Mouse (Mus musculus): Measurements from ENCODE around the gene Olfr49. TPM values are rescaled to one million over a fixed set of nuclear protein-coding genes. Genes with fewer than 3 reads are reported as not detected.
"Not testable (repeated sequence)": the region's sequence is repeated elsewhere in the genome, so short reads cannot be mapped to it uniquely, and the experiment has no call there.

Gene Olfr49
- polyA plus RNA-seq, 1 experiment from 2014 or later, result not detected

GRCm38 (mm10) chr14:54235825-54236540 is 48.8 kb downstream of the Olfr49 start:
- no peak for ATAC-seq (ENCODE audit: low FRiP score, low read depth)
- Histone ChIP-seq H3K9ac (no peak overlapping the region), H3K27me3 (no peaks in the 10 kb centered on the region), H3K4me1 (replicated peaks) (peaks cover 13% of the 10 kb centered on the region), H3K36me3 (peaks cover 4% of the 10 kb centered on the region), H3K4me3 (no peak overlapping the region), H3K4me2 (no peak overlapping the region), H3K9me3 (no peaks in the 10 kb centered on the region), H3K27ac (replicated peaks) (no peak overlapping the region)
- WGBS, result 80% methylated on average over 5 of the region's 5 CpGs

DNA sequence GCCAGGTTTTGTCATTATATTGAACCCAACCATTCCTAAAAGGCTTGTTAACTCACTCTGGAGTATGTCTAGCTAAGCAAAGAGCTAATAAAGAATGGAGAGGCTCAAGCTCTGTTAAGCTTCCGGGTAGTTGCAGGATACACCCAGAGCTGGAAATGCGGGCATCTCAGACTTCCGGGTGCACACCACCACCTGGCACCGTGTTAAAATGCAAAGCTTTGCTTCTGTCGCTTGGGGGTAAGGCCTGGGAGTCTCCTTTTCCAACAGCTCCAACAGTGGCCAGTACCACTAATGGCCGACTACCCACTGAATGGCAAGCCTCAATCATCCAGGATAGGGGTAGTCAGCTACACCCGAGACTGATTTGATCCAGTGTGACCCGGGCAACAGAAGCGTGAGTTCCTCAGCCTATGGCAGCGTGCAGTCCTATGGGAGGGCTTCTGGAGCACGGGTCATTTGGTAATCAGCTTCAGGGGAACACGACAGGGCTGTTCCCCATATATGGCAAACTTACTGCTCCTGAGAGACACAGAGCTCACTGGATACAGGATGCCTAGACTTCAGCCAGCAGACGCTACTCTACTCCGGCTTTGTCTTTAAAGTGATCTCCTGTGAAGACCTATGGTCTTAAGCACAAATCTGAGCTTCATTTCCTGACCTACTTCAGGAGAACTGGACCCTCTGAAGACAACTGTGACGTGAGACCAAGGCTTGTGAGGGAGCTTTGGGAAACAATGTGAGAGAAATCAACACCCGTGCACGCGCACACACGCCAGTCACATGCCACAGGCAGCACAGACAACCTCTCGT is 50.3 kb downstream of the Olfr49 start:
- Histone ChIP-seq H3K36me3 (0 out of 2 replicates have a peak, but pooled peaks cover 3% of the 10 kb centered on the region), H3K4me2 (no peak overlapping the region), H3K4me3 (no peak overlapping the region), H3K27ac (replicated peaks) (no peak overlapping the region), H3K9ac (no peak overlapping the region), H3K27me3 (no peaks in the 10 kb centered on the region), H3K9me3 (no peaks in the 10 kb centered on the region), H3K4me1 (replicated peaks) (peaks cover 14% of the 10 kb centered on the region)
- ATAC-seq (ENCODE audit: low FRiP score, low read depth), result no peak
- 67% methylated on average over 20 of the region's 20 CpGs for WGBS

GRCm38 (mm10) chr14:54233559-54234143 is 51.1 kb downstream of the Olfr49 start:
- Histone ChIP-seq H3K4me3 (no peak overlapping the region), H3K4me1 (replicated peaks) (peaks cover 22% of the 10 kb centered on the region), H3K27me3 (no peaks in the 10 kb centered on the region), H3K4me2 (no peak overlapping the region), H3K27ac (replicated peaks) (peak overlapping the region; percentile 67; the same call in 1 of the 2 replicates), H3K9ac (no peak overlapping the region), H3K9me3 (no peaks in the 10 kb centered on the region), H3K36me3 (0 out of 2 replicates have a peak, but pooled peaks cover 3% of the 10 kb centered on the region)
- 74% methylated on average over 16 of the region's 16 CpGs for WGBS
- no peak for ATAC-seq (ENCODE audit: low FRiP score, low read depth)

DNA sequence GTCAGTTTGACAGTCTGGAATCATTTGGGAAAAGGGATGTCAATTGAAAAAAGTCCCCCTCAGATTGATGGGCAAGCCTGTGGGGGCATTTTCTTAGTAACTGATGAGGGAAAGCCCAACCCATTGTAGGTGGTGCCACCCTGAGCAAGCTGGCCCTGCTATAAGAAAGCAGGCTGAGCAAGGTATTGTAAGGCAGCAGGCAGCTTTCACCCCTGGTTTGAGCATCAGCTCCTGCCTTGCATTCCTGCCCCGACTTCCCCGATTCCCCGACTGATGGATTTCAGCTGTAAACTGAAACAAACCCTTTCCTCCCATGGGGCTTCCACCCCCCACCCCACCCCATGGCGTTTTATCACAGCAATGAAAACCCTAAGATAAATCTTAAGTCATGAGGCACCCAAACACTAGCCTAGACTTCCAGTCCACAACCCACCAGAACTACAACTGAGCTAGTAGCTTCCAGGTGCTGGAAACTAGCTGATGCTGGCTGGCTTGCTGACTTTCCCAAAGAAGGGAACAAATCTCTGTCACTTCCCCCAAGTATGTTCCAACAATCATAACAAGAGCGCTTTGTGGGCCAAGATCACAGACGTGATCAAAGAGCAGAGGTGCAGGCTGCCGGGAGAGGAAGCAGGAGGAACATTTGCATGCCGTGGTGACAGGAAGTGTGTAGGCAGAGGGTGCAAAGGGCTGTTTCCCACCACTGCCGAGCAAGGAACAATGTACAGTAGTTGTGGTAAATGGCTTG is 51.8 kb downstream of the Olfr49 start:
- Histone ChIP-seq H3K27ac (replicated peaks) (peak overlapping the region; percentile 67), H3K4me1 (replicated peaks) (peaks cover 28% of the 10 kb centered on the region), H3K9me3 (no peaks in the 10 kb centered on the region), H3K36me3 (0 out of 2 replicates have a peak, but pooled peaks cover 3% of the 10 kb centered on the region), H3K4me2 (no peak overlapping the region), H3K4me3 (no peak overlapping the region), H3K9ac (no peak overlapping the region), H3K27me3 (no peaks in the 10 kb centered on the region)
- ATAC-seq (ENCODE audit: low FRiP score, low read depth), result no peak; the same call in 1 of the 2 replicates
- 35% methylated on average over 9 of the region's 9 CpGs for WGBS

GRCm38 (mm10) chr14:54232143-54232542 is 52.6 kb downstream of the Olfr49 start:
- H3K27me3 ChIP-seq, result no peaks in the 10 kb centered on the region
- H3K9ac ChIP-seq, result no peak overlapping the region
- no peak for ATAC-seq (ENCODE audit: low FRiP score, low read depth)
- H3K4me2 ChIP-seq, result no peak overlapping the region
- H3K4me1 ChIP-seq (replicated peaks), result peaks cover 29% of the 10 kb centered on the region
- no peak overlapping the region for H3K4me3 ChIP-seq
- 42% methylated on average over 9 of the region's 9 CpGs for WGBS
- H3K27ac ChIP-seq (replicated peaks), result no peak overlapping the region
- 0 out of 2 replicates have a peak, but pooled peaks cover 3% of the 10 kb centered on the region for H3K36me3 ChIP-seq
- H3K9me3 ChIP-seq, result no peaks in the 10 kb centered on the region

GRCm38 (mm10) chr14:54231176-54231956 is 53.4 kb downstream of the Olfr49 start:
- no peaks in the 10 kb centered on the region for H3K9me3 ChIP-seq
- H3K27me3 ChIP-seq, result no peaks in the 10 kb centered on the region
- no peak overlapping the region for H3K27ac ChIP-seq (replicated peaks)
- 0 out of 2 replicates have a peak, but pooled peaks cover 3% of the 10 kb centered on the region for H3K36me3 ChIP-seq
- no peak overlapping the region for H3K4me3 ChIP-seq
- ATAC-seq (ENCODE audit: low FRiP score, low read depth), result no peak
- H3K4me2 ChIP-seq, result no peak overlapping the region
- H3K4me1 ChIP-seq (replicated peaks), result peaks cover 29% of the 10 kb centered on the region
- 84% methylated on average over 21 of the region's 21 CpGs for WGBS
- H3K9ac ChIP-seq, result no peak overlapping the region

DNA sequence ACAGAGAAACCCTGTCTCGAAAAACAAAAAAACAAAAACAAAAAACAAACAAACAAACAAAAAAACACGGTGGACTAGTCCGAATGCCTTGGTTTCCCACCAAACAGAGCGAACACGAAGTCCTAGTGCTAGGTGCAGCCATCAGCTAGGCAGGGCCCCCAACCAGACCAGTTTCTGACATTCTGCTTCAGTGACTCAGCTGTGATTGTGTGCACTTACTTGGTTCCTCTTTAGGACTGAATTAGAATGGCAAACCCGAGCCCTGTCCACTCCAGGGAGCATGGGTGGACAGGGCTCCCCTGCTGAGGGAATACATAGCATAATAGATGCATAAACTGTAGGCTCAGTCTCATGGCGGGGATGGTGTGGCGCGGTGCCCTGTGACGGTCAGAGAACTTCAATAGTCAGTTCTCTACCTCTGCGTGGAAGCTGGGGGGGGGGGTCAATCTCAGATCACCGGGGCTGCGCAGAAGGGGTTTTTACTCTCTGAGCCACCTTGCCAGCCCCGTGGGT is 54.0 kb downstream of the Olfr49 start:
- Histone ChIP-seq H3K4me2 (no peak overlapping the region), H3K9ac (no peak overlapping the region), H3K4me3 (no peak overlapping the region), H3K27me3 (no peaks in the 10 kb centered on the region), H3K27ac (replicated peaks) (no peak overlapping the region), H3K9me3 (no peaks in the 10 kb centered on the region), H3K4me1 (replicated peaks) (peaks cover 29% of the 10 kb centered on the region), H3K36me3 (0 out of 2 replicates have a peak, but pooled peaks cover 3% of the 10 kb centered on the region)
- no peak for ATAC-seq (ENCODE audit: low FRiP score, low read depth)
- 79% methylated on average over 14 of the region's 14 CpGs for WGBS

DNA sequence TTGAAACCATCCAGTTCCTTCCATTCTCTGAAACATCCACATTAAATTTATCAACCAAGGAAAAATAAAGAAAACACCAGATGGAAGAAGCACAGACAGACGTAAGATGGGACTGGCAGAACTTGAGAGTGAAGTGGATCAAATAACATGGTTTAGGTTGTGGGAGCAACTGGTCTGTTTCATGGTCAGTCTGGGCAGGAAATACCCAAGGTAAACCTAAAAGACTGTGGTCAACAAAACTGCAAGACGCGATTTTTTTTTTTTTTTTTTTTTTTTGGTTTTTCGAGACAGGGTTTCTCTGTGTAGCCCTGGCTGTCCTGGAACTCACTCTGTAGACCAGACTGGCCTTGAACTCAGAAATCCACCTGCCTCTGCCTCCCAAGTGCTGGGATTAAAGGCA is 54.9 kb downstream of the Olfr49 start:
- H3K4me3 ChIP-seq; H3K27me3 ChIP-seq; H3K27ac ChIP-seq (replicated peaks); H3K9ac ChIP-seq; H3K9me3 ChIP-seq; H3K36me3 ChIP-seq; ATAC-seq (ENCODE audit: low FRiP score, low read depth); H3K4me2 ChIP-seq: not testable (repeated sequence)
- WGBS, result 85% methylated on average over 3 of the region's 4 CpGs
- H3K4me1 ChIP-seq (replicated peaks), result peaks cover 33% of the 10 kb centered on the region

DNA sequence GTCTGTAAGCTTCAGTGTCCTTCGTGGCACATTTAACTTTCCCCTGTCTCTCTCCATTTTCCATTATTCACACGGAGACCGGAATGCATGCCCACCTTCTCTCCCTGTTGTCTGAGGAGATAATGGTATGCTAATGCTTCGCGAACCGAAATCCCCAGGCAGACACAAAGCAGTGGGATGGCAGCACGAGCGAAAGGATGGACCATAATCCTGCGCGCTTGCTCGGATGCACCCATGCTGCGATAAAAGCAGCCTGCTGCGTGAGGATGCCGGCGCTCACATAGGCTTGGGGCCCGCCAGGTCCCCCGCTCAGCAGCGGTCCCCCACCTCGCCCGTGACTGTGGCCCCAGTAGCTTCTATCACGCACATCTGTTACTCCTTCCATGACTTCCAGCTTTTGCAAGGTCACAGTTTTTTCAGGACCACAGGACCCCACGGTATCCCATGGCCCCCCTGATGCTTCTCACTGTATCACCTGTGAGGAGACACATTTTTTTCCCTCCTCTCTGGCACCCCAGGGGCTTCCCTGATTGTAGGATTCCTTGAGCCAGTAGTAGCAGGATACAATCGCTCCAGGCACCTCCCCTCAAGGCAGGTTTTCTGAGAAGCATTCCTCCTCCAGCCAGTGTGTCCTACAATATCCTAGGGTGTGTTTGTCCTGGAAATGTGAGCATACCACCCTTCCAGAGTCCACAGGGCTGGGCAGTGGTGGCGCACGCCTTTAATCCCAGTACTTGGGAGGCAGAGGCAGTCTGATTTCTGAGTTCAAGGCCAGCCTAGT is 55.6 kb downstream of the Olfr49 start:
- WGBS, result 7% methylated on average over 25 of the region's 25 CpGs
- Histone ChIP-seq H3K9ac (peak overlapping the region; percentile 34), H3K27ac (replicated peaks) (peak overlapping the region; percentile 69), H3K4me3 (peak overlapping the region; percentile 25), H3K9me3 (no peaks in the 10 kb centered on the region), H3K4me2 (peak overlapping the region; percentile 55), H3K4me1 (replicated peaks) (peaks cover 38% of the 10 kb centered on the region), H3K27me3 (no peaks in the 10 kb centered on the region), H3K36me3 (no peaks in the 10 kb centered on the region)
- ATAC-seq (ENCODE audit: low FRiP score, low read depth), result peak; percentile 29; the same call in 1 of the 2 replicates

DNA sequence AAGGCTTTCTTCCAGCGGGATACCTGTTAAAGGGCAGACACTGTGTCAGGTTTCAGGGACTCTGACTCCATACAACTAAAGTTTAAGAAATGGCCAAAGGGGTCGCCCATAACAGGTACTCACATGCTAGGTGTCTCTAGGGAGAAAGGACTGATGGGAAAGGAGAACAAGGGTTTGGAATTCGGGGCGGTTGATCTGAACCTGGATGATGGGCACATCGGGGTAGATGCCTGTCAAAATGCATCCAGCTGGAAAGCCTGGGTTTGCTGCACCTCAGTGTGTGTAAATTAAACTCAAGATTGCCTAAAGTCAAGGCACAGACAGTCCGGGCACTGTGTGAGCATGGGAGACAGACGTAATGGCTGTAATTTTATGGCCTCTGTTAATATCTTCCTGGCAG is 56.2 kb downstream of the Olfr49 start:
- H3K9ac ChIP-seq, result peak overlapping the region; percentile 34; the same call in 1 of the 2 replicates
- H3K4me3 ChIP-seq, result peak overlapping the region; percentile 25; the same call in 1 of the 2 replicates
- 8% methylated on average over 7 of the region's 7 CpGs for WGBS
- no peak for ATAC-seq (ENCODE audit: low FRiP score, low read depth)
- no peaks in the 10 kb centered on the region for H3K9me3 ChIP-seq
- peaks cover 38% of the 10 kb centered on the region for H3K4me1 ChIP-seq (replicated peaks)
- H3K27ac ChIP-seq (replicated peaks), result peak overlapping the region; percentile 69
- no peaks in the 10 kb centered on the region for H3K27me3 ChIP-seq
- H3K36me3 ChIP-seq, result no peaks in the 10 kb centered on the region
- H3K4me2 ChIP-seq, result peak overlapping the region; percentile 55

All from hindbrain, embryonic 15.5 days (tissue).